Mouse (Mus musculus): ENCODE measurements around the gene Gm29609. TPM values are rescaled to one million over a fixed set of nuclear protein-coding genes. Genes with fewer than 3 reads are reported as not detected.

Gm29609 gene
- polyA plus RNA-seq, 1 experiment, result 2.6 TPM

DNA sequence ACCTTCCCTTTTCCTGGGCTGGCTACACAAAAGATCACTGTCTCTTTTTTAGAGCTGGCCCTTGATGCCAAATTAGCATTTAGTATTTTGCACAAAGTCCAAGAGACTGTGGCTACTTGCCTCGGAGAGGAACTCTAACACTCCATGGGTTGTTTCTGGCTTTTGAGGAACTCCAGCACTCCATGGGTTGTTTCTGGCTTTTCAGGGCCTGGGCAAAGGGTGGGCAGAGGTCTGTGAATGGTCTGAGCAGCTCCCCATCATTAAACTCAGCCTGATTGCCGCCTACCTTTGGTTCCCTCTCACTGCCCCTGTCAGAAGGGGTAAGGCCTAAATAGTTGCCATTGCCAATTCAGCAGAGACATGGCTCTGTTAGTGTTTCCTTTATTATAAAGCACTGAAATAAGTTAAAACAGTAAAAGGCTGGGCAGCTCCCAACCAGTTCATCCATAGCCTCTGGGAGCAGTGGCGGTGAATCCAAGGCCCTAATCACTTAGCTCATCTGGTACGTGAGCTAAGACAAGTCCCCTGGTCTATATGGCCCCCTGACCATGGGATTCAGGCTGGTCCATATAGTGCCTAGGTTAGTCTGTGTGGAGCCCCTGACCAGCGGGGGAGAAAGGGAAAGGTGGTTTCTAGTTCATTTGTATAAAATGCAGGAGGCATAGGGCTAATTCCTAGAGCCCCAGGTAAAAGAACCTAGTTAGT lies 19.1 kb upstream of the Gm29609 start:
- peaks cover 22% of the 10 kb centered on the region for H3K79me2 ChIP-seq (ENCODE audit: control insufficient read depth, insufficient read depth)
- no peak overlapping the region for H3K4me3 ChIP-seq
- no peak overlapping the region for H3K4me2 ChIP-seq (ENCODE audit: low read depth)
- H3K27me3 ChIP-seq (ENCODE audit: control insufficient read depth, insufficient read depth, insufficient read length), result no peaks in the 10 kb centered on the region
- TF ChIP-seq MYOD1 (IDR thresholded peaks at IDR 0.05; ENCODE audit: control insufficient read depth in 1 of 3, insufficient read length in 2 of 3, low read depth in 2 of 3) (no peak), E2F4 (IDR thresholded peaks at IDR 0.05; ENCODE audit: insufficient read depth) (no peak)
- H3K36me3 ChIP-seq (ENCODE audit: control insufficient read depth, insufficient read depth), result peaks cover 44% of the 10 kb centered on the region
- no peak overlapping the region for H3ac ChIP-seq (ENCODE audit: control insufficient read depth, insufficient read length)

DNA sequence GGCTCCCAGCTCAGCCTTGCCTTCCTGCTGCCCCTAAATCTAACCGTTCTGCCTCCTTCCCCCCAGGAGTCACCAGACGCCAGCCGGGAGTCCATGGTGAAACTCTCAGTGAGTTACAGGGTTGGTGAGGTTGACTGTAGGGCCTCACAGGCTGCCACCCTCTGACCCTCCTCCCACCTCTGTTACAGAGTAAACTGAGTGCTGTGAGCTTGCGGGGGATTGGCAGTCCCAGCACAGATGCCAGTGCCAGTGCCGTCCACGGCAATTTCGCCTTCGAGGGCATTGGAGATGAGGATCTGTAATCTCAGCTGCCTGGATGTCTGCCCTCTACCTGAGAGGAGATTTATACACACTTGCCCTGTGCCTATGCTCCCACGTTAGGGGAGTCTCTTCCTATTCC lies 18.5 kb upstream of the Gm29609 start:
- TF ChIP-seq TCF3 (IDR thresholded peaks at IDR 0.05; ENCODE audit: insufficient read length, low read depth), result no peak
- peak; percentile 44 for TF ChIP-seq POLR2A (IDR thresholded peaks at IDR 0.05; ENCODE audit: insufficient read length, low read depth)
- no peak for TF ChIP-seq SRF (IDR thresholded peaks at IDR 0.05; ENCODE audit: control insufficient read depth, insufficient read length, low read depth)
- no peak for TF ChIP-seq REST (IDR thresholded peaks at IDR 0.05; ENCODE audit: insufficient read depth, insufficient read length)
- no peak for TF ChIP-seq MYOG (IDR thresholded peaks at IDR 0.05; ENCODE audit: control insufficient read depth in 1 of 3, insufficient read depth in 1 of 3, insufficient read length in 2 of 3, low read depth in 2 of 3)
- TF ChIP-seq TCF12 (IDR thresholded peaks at IDR 0.05; ENCODE audit: insufficient read depth, poor library complexity, severe bottlenecking), result no peak
- no peak for TF ChIP-seq MYOD1 (IDR thresholded peaks at IDR 0.05; ENCODE audit: control insufficient read depth in 1 of 3, insufficient read length in 2 of 3, low read depth in 2 of 3)
- TF ChIP-seq MAX (IDR thresholded peaks at IDR 0.05; ENCODE audit: low read depth), result no peak
- no peak for TF ChIP-seq CEBPB (IDR thresholded peaks at IDR 0.05; ENCODE audit: insufficient read depth, poor library complexity, severe bottlenecking)
- TF ChIP-seq E2F4 (IDR thresholded peaks at IDR 0.05; ENCODE audit: insufficient read depth), result no peak
- TF ChIP-seq POLR2AphosphoS2 (IDR thresholded peaks at IDR 0.05; ENCODE audit: insufficient read length, low read depth), result peak; percentile 74
- TF ChIP-seq USF1 (IDR thresholded peaks at IDR 0.05; ENCODE audit: low read depth), result no peak

DNA sequence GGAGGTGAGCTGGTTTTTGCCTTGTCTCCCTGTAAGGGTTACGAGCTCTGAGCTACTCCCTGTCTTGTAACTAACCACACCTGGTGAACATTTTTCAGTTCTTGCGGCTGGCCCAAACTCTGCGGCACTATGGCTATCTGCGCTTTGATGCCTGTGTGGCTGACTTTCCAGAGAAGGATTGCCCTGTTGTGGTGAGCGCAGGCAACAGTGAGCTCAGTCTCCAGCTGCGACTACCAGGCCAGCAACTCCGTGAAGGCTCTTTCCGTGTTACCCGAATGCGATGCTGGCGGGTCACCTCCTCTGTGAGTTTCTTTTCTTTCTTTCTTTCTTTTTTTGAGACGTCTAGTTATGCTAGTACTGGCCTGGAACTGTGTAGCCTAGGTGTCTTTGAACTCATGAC lies 17.4 kb upstream of the Gm29609 start:
- Histone ChIP-seq H3ac (ENCODE audit: control insufficient read depth, insufficient read length) (no peak overlapping the region), H3K79me2 (ENCODE audit: control insufficient read depth, insufficient read depth) (peaks cover 24% of the 10 kb centered on the region), H3K4me2 (ENCODE audit: low read depth) (no peak overlapping the region), H3K27me3 (ENCODE audit: control insufficient read depth, insufficient read depth, insufficient read length) (no peaks in the 10 kb centered on the region), H3K4me3 (no peak overlapping the region), H3K36me3 (ENCODE audit: control insufficient read depth, insufficient read depth) (peaks cover 41% of the 10 kb centered on the region)
- no peak for TF ChIP-seq CEBPB (IDR thresholded peaks at IDR 0.05; ENCODE audit: insufficient read depth, poor library complexity, severe bottlenecking)
- TF ChIP-seq POLR2A (IDR thresholded peaks at IDR 0.05; ENCODE audit: insufficient read length, low read depth), result no peak
- no peak for TF ChIP-seq SRF (IDR thresholded peaks at IDR 0.05; ENCODE audit: control insufficient read depth, insufficient read length, low read depth)
- no peak for TF ChIP-seq REST (IDR thresholded peaks at IDR 0.05; ENCODE audit: insufficient read depth, insufficient read length)
- peak; percentile 62 for TF ChIP-seq POLR2AphosphoS2 (IDR thresholded peaks at IDR 0.05; ENCODE audit: insufficient read length, low read depth)
- no peak for TF ChIP-seq USF1 (IDR thresholded peaks at IDR 0.05; ENCODE audit: low read depth)

More for the DNA sequence above, 18.5 kb upstream of the Gm29609 start:
- peaks cover 41% of the 10 kb centered on the region for H3K36me3 ChIP-seq (ENCODE audit: control insufficient read depth, insufficient read depth)
- H3ac ChIP-seq (ENCODE audit: control insufficient read depth, insufficient read length), result no peak overlapping the region
- no peak overlapping the region for H3K4me2 ChIP-seq (ENCODE audit: low read depth)
- H3K79me2 ChIP-seq (ENCODE audit: control insufficient read depth, insufficient read depth), result peaks cover 24% of the 10 kb centered on the region
- H3K27me3 ChIP-seq (ENCODE audit: control insufficient read depth, insufficient read depth, insufficient read length), result no peaks in the 10 kb centered on the region
- no peak overlapping the region for H3K4me3 ChIP-seq

DNA sequence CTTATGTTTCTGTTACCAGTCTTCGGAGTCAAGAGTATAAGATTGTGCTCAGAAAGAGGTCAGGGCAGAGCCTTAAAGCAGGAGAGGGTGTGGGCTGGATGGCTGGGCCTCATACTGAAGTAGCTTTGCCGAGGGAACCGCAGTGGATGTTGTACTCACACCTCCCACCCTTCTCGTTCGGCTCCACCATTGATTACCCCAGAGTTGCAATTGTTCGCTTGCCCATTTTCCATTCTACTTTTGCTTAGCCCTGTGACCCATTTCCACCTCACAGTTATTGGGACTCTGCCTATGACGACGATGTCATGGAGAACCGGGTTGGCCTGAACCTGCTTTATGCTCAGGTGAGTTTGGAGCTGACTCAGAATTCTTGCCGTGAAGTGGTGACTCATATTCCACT lies 16.5 kb upstream of the Gm29609 start:
- no peak overlapping the region for H3K4me2 ChIP-seq (ENCODE audit: low read depth)
- H3K79me2 ChIP-seq (ENCODE audit: control insufficient read depth, insufficient read depth), result peaks cover 17% of the 10 kb centered on the region
- no peak overlapping the region for H3ac ChIP-seq (ENCODE audit: control insufficient read depth, insufficient read length)
- H3K27me3 ChIP-seq (ENCODE audit: control insufficient read depth, insufficient read depth, insufficient read length), result no peaks in the 10 kb centered on the region
- H3K36me3 ChIP-seq (ENCODE audit: control insufficient read depth, insufficient read depth), result peaks cover 41% of the 10 kb centered on the region
- no peak overlapping the region for H3K4me3 ChIP-seq
- TF ChIP-seq MAX (IDR thresholded peaks at IDR 0.05; ENCODE audit: low read depth) (no peak), POLR2AphosphoS2 (IDR thresholded peaks at IDR 0.05; ENCODE audit: insufficient read length, low read depth) (peak; percentile 67), E2F4 (IDR thresholded peaks at IDR 0.05; ENCODE audit: insufficient read depth) (no peak), REST (IDR thresholded peaks at IDR 0.05; ENCODE audit: insufficient read depth, insufficient read length) (no peak)

DNA sequence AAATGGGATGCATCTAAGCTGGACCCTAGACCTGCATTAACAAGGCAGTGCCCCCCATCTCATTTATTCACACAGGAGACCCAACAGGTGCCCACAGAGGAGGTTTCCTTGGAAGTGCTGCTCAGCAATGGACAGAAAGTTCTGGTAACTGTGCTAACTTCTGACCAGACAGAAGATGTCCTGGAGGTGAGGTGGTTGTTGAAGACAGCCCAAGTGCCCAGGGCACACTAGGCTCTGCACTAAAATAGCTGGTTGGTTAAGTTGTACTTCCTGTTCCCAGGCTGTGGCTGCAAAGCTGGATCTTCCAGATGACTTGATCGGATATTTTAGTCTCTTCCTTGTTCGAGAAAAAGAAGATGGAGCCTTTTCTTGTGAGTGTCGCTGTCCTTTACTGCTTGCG lies 16.0 kb upstream of the Gm29609 start:
- TF ChIP-seq MYOD1 (IDR thresholded peaks at IDR 0.05; ENCODE audit: control insufficient read depth in 1 of 3, insufficient read length in 2 of 3, low read depth in 2 of 3) (no peak), MYOG (IDR thresholded peaks at IDR 0.05; ENCODE audit: control insufficient read depth in 1 of 3, insufficient read depth in 1 of 3, insufficient read length in 2 of 3, low read depth in 2 of 3) (no peak), SRF (IDR thresholded peaks at IDR 0.05; ENCODE audit: control insufficient read depth, insufficient read length, low read depth) (no peak), MAX (IDR thresholded peaks at IDR 0.05; ENCODE audit: low read depth) (no peak), REST (IDR thresholded peaks at IDR 0.05; ENCODE audit: insufficient read depth, insufficient read length) (no peak), TCF12 (IDR thresholded peaks at IDR 0.05; ENCODE audit: insufficient read depth, poor library complexity, severe bottlenecking) (no peak), E2F4 (IDR thresholded peaks at IDR 0.05; ENCODE audit: insufficient read depth) (no peak), CEBPB (IDR thresholded peaks at IDR 0.05; ENCODE audit: insufficient read depth, poor library complexity, severe bottlenecking) (no peak), USF1 (IDR thresholded peaks at IDR 0.05; ENCODE audit: low read depth) (no peak), POLR2A (IDR thresholded peaks at IDR 0.05; ENCODE audit: insufficient read length, low read depth) (no peak)
- H3K4me2 ChIP-seq (ENCODE audit: low read depth), result no peak overlapping the region

More for the DNA sequence above, 16.0 kb upstream of the Gm29609 start:
- no peak overlapping the region for H3ac ChIP-seq (ENCODE audit: control insufficient read depth, insufficient read length)
- H3K36me3 ChIP-seq (ENCODE audit: control insufficient read depth, insufficient read depth), result peaks cover 41% of the 10 kb centered on the region
- H3K79me2 ChIP-seq (ENCODE audit: control insufficient read depth, insufficient read depth), result peaks cover 12% of the 10 kb centered on the region
- H3K4me3 ChIP-seq, result no peak overlapping the region
- no peaks in the 10 kb centered on the region for H3K27me3 ChIP-seq (ENCODE audit: control insufficient read depth, insufficient read depth, insufficient read length)

Data from myocyte (in vitro differentiated cells).